Mouse (Mus musculus): Measurements from ENCODE around the gene AA792892. TPM values are rescaled to one million over a fixed set of nuclear protein-coding genes. Genes with fewer than 3 reads are reported as not detected.

Gene AA792892
- polyA plus RNA-seq (2015; fragmentation: Nextera tagmentation; extraction: Ambion mirVana), result not detected in 2 replicates

DNA sequence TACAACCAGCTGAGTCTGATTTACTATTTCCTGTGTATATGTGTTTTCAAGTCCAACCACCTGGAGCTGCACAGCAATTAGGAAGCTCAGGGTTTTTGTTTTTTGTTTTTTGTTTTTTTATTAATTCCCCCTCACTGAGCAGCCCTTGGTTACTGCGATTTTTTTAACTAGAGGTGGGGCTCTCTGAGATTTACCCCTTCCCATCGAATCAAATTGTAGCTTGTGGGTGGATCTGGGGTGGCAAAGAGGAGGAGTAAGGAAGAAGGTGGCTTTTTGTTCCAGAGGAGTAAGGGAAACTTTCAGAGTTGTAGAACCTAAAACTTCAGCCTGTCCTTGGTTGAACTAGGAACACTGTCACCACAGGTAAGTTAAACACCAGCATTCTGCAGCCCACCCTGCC is at the start of gene AA792892:
Gene AA792892 (plus strand): TSS at position 301 of the 400 bp plus-strand sequence.

DNA sequence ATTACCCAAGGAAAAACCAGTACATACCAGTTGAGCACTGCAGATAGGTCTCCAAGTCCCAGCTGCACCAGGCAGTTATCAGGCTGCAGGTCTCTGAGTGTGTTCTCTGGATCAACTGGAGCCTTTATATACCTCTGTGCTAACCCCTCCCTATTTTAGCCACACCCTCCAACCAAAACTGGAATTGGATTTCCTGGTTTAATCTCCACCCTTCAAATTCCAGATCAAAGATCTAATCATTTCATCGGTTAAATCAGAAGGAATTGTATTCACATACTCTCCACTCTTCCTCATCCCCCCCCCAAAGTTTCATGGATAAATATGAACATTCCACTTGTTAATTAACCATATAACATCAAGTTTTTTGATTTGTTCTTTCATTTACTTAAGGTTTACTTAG is 32.9 kb upstream of the AA792892 start, which contains the start of gene A430089I19Rik:
Gene A430089I19Rik (minus strand): TSS at position 101 of the 400 bp plus-strand sequence.

DNA sequence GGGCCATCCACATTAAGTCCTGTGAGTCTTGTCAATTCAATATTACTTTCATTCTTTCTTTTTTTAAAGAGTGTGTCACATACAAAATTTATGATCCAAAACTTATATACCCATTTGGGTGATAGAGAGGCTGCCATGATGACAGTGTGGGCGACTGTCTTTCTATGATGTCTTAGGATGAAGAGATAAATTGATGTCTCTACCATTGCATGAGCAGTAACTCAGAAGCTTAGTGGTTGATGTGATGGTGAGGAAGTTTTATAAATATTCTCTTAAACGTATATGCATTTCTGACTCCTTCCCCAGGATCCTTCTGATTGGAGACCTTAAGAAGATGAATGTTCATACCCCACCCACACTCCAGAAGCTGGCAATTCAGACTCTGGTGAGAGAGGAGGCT is 25.4 kb upstream of the AA792892 start, which contains the start of gene Gm6502:
Gene Gm6502 (plus strand): TSS at position 301 of the 400 bp plus-strand sequence.

Other genes with a start within 250 kb of the AA792892 start
- gene Gm3106, start 121.7 kb upstream of the AA792892 start, polyA plus RNA-seq (2015; fragmentation: Nextera tagmentation; extraction: Ambion mirVana), result not detected in 2 replicates
- gene A430089I19Rik, start 33.0 kb upstream of the AA792892 start, polyA plus RNA-seq (2015; fragmentation: Nextera tagmentation; extraction: Ambion mirVana), result not detected in 2 replicates
- gene Gm6502, start 25.3 kb upstream of the AA792892 start, polyA plus RNA-seq (2015; fragmentation: Nextera tagmentation; extraction: Ambion mirVana), result not detected in 2 replicates
- not detected in 2 replicates for gene Gm7682, start 106.0 kb downstream of the AA792892 start, polyA plus RNA-seq (2015; fragmentation: Nextera tagmentation; extraction: Ambion mirVana)
- not detected in 2 replicates for gene Gm3139, start 186.5 kb downstream of the AA792892 start, polyA plus RNA-seq (2015; fragmentation: Nextera tagmentation; extraction: Ambion mirVana)

Data from skeletal muscle tissue, postnatal 0 days (tissue).